Mouse (Mus musculus) heart, embryonic 16.5 days (tissue): Measurements from ENCODE around the gene Duxf3. TPM values are rescaled to one million over a fixed set of nuclear protein-coding genes. Genes with fewer than 3 reads are reported as not detected.
A peak's percentile ranks its signal among the peaks of the same experiment; 100 is the strongest.
"Not testable (repeated sequence)": the region's sequence is repeated elsewhere in the genome, so short reads cannot be mapped to it uniquely, and the experiment has no call there.

Source experiments
- ATAC-seq: fragments of 200-750 bp; cut with Nextera tagmentation; replicated peaks from 2 replicates; pipeline ENCODE4 v1.8.0; 2017; ENCODE audit warnings: moderate number of reproducible peaks; ENCODE audit not compliant: insufficient read depth, low FRiP score; ENCODE audit errors: extremely low read depth
- H3K27ac ChIP-seq: fragments of 300-500 bp; sonication (generic); 2 replicates; pipeline ENCODE4 v1.5.1; 2014; ENCODE audit warnings: mild to moderate bottlenecking, low read length, control low read depth, moderate library complexity
- H3K27me3 ChIP-seq: fragments of 300-500 bp; sonication (generic); 2 replicates; pipeline ENCODE4 v1.6.1; 2014; ENCODE audit warnings: low read length, mixed read lengths; ENCODE audit not compliant: control insufficient read depth, insufficient read depth
- H3K36me3 ChIP-seq: fragments of 300-500 bp; sonication (generic); 2 replicates; pipeline ENCODE4 v1.6.1; 2014; ENCODE audit not compliant: control insufficient read depth, insufficient read depth
- H3K4me1 ChIP-seq: fragments of 300-500 bp; sonication (generic); 2 replicates; pipeline ENCODE4 v1.6.1; 2014; ENCODE audit warnings: low read length, mixed read lengths; ENCODE audit not compliant: control insufficient read depth, insufficient read depth
- H3K4me2 ChIP-seq: fragments of 300-500 bp; sonication (generic); 2 replicates; pipeline ENCODE4 v1.6.1; 2014; ENCODE audit warnings: low read depth, mild to moderate bottlenecking, control low read depth, low read length
- H3K4me3 ChIP-seq: fragments of 300-500 bp; sonication (generic); 2 replicates; pipeline ENCODE4 v1.5.1; 2014; ENCODE audit warnings: mild to moderate bottlenecking, control low read depth, low read length
- H3K9ac ChIP-seq: fragments of 300-500 bp; sonication (generic); 2 replicates; pipeline ENCODE4 v1.6.1; 2014; ENCODE audit warnings: low read length, control low read depth
- H3K9me3 ChIP-seq: fragments of 300-500 bp; sonication (generic); replicated peaks from 2 replicates; pipeline ENCODE4 v1.6.1; 2016; ENCODE audit warnings: low read length; ENCODE audit not compliant: control insufficient read depth
- WGBS: fragments of 180-500 bp; shearing (Covaris S2); extraction: QIAGEN DNeasy Blood & Tissue Kit; methylation state at CpG from one replicate; pipeline ENCODE4 v1.1.7; 2014; 5-methylcytosine and 5-hydroxymethylcytosine counted together
- polyA plus RNA-seq: library from polyadenylated mRNA; unstranded; fragments of >200 nt; fragmentation: Nextera tagmentation; extraction: Ambion mirVana; gene quantifications from 2 replicates; pipeline ENCODE4 v1.2.1, GENCODE M21; 2015

The Duxf3 gene
- polyA plus RNA-seq, 1 experiment from 2014 or later = 0.08 TPM

DNA sequence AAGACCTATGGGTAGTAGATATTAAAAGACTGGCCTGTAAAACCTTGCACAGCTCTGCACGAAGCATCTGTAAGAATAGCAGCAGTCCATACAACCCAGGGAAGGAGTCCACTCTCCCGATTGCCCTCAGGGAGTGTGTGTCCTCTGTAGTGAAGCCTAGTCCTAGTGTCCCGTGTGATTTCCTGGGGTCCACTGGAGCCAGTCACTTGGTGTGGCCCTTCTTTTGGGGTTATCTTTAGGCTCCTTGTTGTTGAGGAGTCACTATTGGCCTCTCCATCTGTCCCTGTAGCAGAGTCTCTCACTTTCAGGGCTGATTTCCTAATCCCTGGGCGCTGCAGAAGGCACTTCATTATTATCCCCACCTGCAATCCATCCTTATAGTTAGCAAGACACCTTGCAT is 2.5 kb upstream of the Duxf3 start:
- H3K36me3 ChIP-seq, H3K4me1 ChIP-seq, H3K4me3 ChIP-seq, H3K27ac ChIP-seq, H3K9ac ChIP-seq, H3K4me2 ChIP-seq, ATAC-seq, H3K27me3 ChIP-seq: not testable (repeated sequence)
- peaks cover 23% of the 10 kb centered on the region for H3K9me3 ChIP-seq
- 82% methylated on average over 4 of the region's 4 CpGs for WGBS

DNA sequence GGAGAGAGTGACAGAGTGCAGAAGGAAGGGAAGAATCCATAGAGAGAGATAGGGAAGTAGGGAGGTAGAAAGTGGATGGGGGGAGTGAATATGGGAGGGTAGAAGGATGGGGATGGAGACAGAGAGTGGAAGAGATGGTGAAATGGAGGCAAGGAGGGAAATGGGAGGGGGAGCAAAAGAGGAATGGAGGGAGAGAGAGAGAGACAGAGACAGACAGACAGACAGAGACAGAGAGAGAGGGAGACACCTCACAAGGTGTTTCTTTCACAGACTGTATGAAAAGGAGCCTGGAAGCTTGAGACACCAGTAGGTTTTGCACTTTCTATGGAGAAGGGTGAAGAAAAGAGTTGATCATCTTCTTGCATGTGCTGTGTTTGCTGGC is 1.3 kb upstream of the Duxf3 start:
- not testable (repeated sequence) for H3K27ac ChIP-seq, H3K4me1 ChIP-seq, H3K27me3 ChIP-seq, H3K36me3 ChIP-seq, H3K9ac ChIP-seq, ATAC-seq, H3K4me3 ChIP-seq, H3K4me2 ChIP-seq
- H3K9me3 ChIP-seq = peaks cover 19% of the 10 kb centered on the region

DNA sequence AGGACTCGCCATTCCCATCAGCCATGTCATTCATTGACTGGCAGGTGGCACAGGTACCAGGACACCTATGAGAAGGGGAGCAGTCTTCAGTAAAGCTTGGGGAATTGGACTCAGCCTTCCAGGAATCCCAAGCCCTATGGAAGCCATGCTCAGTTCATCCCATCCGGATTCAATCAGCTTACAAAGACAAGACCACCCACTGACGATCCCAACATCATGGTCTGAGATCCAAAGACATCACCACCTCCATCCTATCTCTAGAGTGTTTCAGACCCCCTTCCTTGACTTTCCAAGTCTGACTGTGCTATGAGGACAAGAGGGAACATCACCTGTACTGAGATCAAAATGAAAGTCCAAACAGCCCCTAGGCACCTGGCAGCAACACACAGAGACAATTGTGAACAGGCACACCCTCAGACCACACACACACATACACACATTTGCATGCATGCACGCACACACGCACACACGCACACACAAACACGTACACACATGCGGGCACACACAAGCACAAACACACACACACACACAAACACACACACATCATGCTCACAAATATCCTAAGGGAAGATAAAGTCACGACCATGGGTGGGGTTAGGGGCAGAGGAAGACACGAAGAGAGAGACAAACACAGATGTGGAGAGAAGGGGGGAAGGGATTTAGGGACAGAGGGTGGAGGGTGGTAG is 722 bp upstream of the Duxf3 start:
- not testable (repeated sequence) for H3K4me3 ChIP-seq, H3K4me1 ChIP-seq, H3K36me3 ChIP-seq, H3K9ac ChIP-seq, H3K4me2 ChIP-seq, H3K27me3 ChIP-seq, H3K27ac ChIP-seq
- 66% methylated on average over 9 of the region's 10 CpGs for WGBS
- H3K9me3 ChIP-seq = peaks cover 16% of the 10 kb centered on the region
- peak; percentile 19; the same call in 1 of the 2 replicates for ATAC-seq

DNA sequence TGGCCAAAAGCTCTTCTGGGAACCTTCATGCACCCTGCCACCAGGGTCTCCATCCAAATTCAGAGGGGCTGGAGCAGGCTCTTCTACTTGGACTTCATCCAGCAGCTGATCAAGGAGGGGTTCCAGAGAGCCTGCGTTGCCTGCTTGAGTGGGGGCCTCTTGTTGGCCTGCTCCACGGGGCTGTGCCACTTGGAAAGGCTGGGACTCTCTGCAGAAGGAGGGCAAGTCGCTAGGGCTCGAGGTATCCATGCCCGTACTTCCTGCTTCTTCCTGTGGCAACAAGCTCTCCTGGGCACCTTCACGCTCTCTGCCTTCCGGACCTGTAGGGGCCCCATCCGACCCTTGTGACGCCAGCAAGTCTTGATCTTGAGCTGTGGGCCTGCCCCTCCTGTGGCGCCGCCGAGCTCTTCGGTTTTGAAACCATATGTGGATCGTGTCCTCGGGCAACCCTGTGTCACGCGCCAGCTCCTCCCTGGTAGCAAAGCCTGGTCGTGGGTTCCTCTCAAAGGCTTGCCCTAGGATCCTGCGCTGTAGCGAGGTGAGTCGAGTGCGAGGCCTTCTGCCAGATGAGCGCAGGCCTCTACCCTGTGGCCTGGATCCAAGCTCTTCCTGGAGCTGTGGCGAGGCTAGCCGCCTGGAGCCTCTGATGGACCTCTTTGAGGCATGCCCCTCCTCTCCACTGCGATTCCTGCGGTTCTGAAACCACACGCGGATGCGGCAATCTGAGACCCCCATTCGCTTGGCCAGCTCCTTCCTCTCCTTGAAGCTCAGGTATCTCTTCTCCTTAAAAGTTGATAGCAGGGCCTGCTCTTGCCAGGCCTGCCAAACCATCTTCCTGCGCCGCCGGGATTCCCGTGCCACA is 465 bp downstream of the Duxf3 start:
- H3K9me3 ChIP-seq = peaks cover 16% of the 10 kb centered on the region
- not testable (repeated sequence) for H3K4me3 ChIP-seq, H3K9ac ChIP-seq, H3K27me3 ChIP-seq, H3K4me2 ChIP-seq, H3K36me3 ChIP-seq, H3K27ac ChIP-seq, H3K4me1 ChIP-seq
- ATAC-seq = peak; percentile 78
- WGBS = 80% methylated on average over 31 of the region's 35 CpGs

DNA sequence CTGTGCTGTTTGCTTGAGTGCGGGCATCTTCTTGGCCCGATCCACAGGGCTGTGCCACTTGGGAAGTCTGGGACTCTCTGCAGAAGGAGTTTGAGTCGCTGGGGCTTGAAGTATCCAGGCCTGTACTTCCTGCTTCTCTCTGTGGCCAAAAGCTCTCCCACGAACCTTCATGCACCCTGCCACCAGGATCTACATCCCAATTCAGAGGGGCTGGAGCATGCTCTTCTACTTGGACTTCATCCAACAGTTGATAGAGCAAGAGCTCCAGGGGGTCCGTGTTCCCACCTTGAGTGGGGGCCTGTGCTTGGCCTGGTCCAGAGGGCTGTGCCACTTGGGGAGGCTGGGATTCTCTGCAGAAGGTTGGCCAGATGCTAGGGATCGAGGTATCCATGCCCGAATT is 1.4 kb downstream of the Duxf3 start:
- H3K4me3 ChIP-seq, H3K36me3 ChIP-seq, H3K27me3 ChIP-seq, H3K4me2 ChIP-seq, H3K4me1 ChIP-seq, H3K9ac ChIP-seq, H3K27ac ChIP-seq: not testable (repeated sequence)
- WGBS = 74% methylated on average over 5 of the region's 7 CpGs
- ATAC-seq = peak; percentile 17; the same call in 1 of the 2 replicates
- peaks cover 14% of the 10 kb centered on the region for H3K9me3 ChIP-seq

DNA sequence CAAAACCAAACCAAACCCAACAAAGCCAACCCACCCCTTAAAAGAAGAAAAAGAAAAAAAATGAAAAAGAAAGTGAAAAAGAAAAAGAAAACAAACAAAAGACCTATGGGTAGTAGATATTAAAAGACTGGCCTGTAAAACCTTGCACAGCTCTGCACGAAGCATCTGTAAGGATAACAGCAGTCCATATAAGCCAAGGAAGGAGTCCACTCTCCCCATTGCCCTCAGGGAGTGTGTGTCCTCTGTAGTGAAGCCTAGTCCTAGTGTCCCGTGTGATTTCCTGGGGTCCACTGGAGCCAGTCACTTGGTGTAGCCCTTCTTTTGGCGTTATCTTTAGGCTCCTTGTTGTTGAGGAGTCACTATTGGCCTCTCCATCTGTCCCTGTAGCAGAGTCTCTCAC is 2.5 kb downstream of the Duxf3 start:
- not testable (repeated sequence) for H3K27me3 ChIP-seq, ATAC-seq, H3K27ac ChIP-seq, H3K36me3 ChIP-seq, H3K4me1 ChIP-seq, H3K4me2 ChIP-seq, H3K4me3 ChIP-seq, H3K9ac ChIP-seq
- H3K9me3 ChIP-seq = peaks cover 14% of the 10 kb centered on the region
- WGBS = 48% methylated on average over 3 of the region's 3 CpGs

DNA sequence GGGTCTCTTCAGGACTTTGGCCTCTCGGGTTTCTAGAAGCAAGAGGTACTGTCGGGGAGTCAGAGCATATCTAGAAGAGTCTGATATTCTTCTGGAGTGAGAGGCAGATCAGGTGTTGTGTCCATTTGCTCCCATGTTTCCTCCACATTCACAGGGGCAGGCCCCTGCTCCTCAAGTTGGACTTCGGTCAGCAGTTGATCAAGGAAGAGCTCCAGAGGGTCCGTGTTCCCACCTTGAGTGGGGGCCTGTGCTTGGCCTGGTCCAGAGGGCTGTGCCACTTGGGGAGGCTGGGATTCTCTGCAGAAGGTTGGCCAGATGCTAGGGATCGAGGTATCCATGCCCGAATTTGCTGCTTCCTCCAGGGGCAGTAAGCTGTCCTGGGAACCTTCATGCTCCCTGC is 4.7 kb downstream of the Duxf3 start:
- H3K27me3 ChIP-seq, ATAC-seq, H3K36me3 ChIP-seq, H3K4me2 ChIP-seq, H3K9ac ChIP-seq, H3K4me1 ChIP-seq, H3K27ac ChIP-seq, H3K4me3 ChIP-seq: not testable (repeated sequence)
- H3K9me3 ChIP-seq = peaks cover 14% of the 10 kb centered on the region
- 83% methylated on average over 2 of the region's 6 CpGs for WGBS

DNA sequence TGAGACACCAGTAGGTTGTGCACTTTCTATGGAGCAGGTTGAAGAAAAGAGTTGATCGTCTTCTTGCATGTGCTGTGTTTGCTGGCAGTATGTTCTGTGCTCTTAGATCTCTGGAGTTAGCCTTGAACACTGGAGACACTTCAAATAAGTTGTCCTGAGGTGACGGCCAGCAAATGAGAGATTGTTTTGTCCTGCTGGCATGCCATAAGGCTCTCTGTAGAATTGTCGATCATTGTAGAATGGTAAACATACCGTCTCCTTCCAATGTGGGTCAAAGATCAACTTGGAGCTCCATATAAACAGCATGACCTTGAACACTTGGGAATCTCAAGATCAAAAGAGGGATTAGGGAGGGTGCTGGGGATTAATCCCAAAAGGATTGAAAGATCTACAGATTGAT is 6.1 kb downstream of the Duxf3 start:
- H3K9ac ChIP-seq, H3K36me3 ChIP-seq, H3K27ac ChIP-seq, H3K9me3 ChIP-seq, H3K27me3 ChIP-seq, H3K4me1 ChIP-seq, ATAC-seq, H3K4me2 ChIP-seq, H3K4me3 ChIP-seq: not testable (repeated sequence)
- 70% methylated on average over 4 of the region's 4 CpGs for WGBS
